Mouse (Mus musculus): ENCODE measurements at regions not wholly inside any gene's neighbourhood (a gene's known extent, or its start where the extent isn't known, plus 50 kb on each side); places are given as distances from the start of the nearest gene placed in this dataset.
A peak's percentile ranks its signal among the peaks of the same experiment; 100 is the strongest.

DNA sequence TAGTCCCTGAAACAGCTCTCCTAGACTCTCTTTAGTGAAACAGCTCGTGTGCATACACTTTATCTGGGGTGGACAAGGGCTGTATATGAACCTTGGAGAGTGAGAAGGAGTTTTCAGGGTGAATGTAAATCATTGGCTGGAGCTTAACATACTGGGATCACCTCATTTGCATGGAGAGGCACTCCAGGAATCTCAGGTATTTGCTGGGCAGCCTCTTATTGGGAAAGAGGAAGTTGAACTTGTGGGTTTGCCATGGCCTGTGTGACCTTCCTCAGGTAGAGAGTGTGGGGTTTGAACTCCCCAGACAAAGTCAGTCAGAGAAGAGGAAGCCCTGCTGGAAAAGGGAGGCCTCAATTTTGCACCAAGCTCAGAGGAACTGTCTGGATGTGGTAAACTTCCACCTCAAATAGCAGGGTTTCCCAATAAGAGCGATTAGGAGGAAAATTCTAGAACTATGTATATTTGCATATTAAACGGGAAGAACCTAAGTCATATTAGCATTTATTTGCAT, 177.3 kb downstream of the Ktn1 start:
- Histone ChIP-seq H3K4me2 (no peak overlapping the region), H3K9ac (replicated peaks) (no peak overlapping the region), H3K4me3 (replicated peaks) (no peak overlapping the region), H3K27me3 (no peaks in the 10 kb centered on the region), H3K36me3 (no peaks in the 10 kb centered on the region), H3K9me3 (no peaks in the 10 kb centered on the region), H3K4me1 (replicated peaks) (0 out of 2 replicates have a peak, but pooled peaks cover 4% of the 10 kb centered on the region), H3K27ac (no peak overlapping the region)
- no peak for ATAC-seq (ENCODE audit: insufficient number of reproducible peaks, insufficient read depth, low FRiP score, low TSS enrichment, low read depth)
- 78% methylated on average over 3 of the region's 3 CpGs for WGBS

DNA sequence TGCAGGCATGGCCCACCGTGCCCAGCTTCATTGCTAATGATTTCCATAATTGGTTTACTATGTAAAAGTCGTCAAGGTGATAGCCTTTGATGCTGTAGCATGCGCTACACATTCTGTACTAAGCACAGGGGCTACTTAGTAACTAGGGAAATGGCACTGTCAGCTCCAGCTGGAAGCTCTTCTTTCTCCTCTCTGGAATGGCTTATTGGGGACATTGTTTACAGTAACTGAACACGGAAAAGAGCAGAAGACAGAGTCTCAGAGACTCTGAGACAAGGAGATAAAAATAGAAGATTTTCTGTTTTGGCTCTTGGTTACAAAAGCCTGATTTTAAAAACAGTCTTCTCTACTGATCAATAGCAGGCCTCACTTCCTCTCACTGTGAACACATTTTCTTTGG, 178.3 kb downstream of the Ktn1 start:
- no peaks in the 10 kb centered on the region for H3K36me3 ChIP-seq
- H3K27me3 ChIP-seq: no peaks in the 10 kb centered on the region
- H3K9me3 ChIP-seq: no peaks in the 10 kb centered on the region
- no peak overlapping the region for H3K9ac ChIP-seq (replicated peaks)
- 67% methylated on average over 4 of the region's 4 CpGs for WGBS
- no peak overlapping the region for H3K27ac ChIP-seq
- no peaks in the 10 kb centered on the region for H3K4me1 ChIP-seq (replicated peaks)
- no peak overlapping the region for H3K4me2 ChIP-seq
- H3K4me3 ChIP-seq (replicated peaks): no peak overlapping the region
- no peak for ATAC-seq (ENCODE audit: insufficient number of reproducible peaks, insufficient read depth, low FRiP score, low TSS enrichment, low read depth)

DNA sequence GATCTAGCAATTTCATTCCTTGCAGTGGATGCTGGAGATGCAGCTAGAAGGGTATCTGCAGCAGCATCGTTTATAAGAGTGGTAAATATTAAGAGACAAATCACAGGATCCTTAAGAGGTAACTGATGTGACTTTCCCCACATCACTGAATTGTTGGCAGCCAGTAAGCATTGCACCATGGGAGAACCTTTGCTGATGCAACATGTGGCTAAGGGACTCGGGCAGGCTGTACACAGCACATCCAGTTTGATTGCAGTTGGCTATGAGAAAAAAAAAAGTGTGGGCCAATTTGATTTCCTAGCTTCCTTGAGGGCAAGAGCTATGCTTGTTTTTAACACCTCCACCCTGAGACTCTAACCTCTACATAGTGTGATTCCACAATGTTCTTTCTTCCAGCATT, 179.4 kb downstream of the Ktn1 start:
- ATAC-seq (ENCODE audit: insufficient number of reproducible peaks, insufficient read depth, low FRiP score, low TSS enrichment, low read depth): no peak
- no peak overlapping the region for H3K9ac ChIP-seq (replicated peaks)
- 76% methylated on average over 2 of the region's 2 CpGs for WGBS
- H3K4me1 ChIP-seq (replicated peaks): no peaks in the 10 kb centered on the region
- H3K36me3 ChIP-seq: no peaks in the 10 kb centered on the region
- no peaks in the 10 kb centered on the region for H3K9me3 ChIP-seq
- H3K4me3 ChIP-seq (replicated peaks): no peak overlapping the region
- H3K27ac ChIP-seq: no peak overlapping the region
- H3K4me2 ChIP-seq: no peak overlapping the region
- H3K27me3 ChIP-seq: no peaks in the 10 kb centered on the region

DNA sequence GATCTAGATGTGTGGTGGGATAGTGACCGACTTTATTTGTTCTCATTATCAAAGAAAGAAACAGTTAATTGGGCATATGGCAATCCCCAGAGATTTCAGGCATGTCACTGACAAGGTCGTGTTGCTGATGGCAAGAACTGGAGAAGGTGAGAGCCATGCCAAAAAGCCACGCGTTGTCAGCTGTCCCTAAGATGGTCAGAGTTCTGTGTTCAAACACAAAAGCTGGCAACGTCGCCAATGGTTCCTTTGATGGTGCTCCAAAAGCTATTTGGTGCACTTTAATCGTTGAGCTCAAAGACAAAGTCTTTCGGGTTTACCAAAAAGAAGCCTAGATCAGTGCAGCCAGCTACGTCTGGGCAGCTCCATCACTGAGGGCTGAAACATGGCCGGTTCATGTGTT, 185.4 kb downstream of the Ktn1 start:
- H3K27ac ChIP-seq: no peak overlapping the region
- H3K36me3 ChIP-seq: no peaks in the 10 kb centered on the region
- no peaks in the 10 kb centered on the region for H3K27me3 ChIP-seq
- H3K9ac ChIP-seq (replicated peaks): no peak overlapping the region
- no peak overlapping the region for H3K4me2 ChIP-seq
- 0 out of 2 replicates have a peak, but pooled peaks cover 8% of the 10 kb centered on the region for H3K4me1 ChIP-seq (replicated peaks)
- no peaks in the 10 kb centered on the region for H3K9me3 ChIP-seq
- no peak overlapping the region for H3K4me3 ChIP-seq (replicated peaks)
- 86% methylated on average over 10 of the region's 10 CpGs for WGBS
- no peak for ATAC-seq (ENCODE audit: insufficient number of reproducible peaks, insufficient read depth, low FRiP score, low TSS enrichment, low read depth)

DNA sequence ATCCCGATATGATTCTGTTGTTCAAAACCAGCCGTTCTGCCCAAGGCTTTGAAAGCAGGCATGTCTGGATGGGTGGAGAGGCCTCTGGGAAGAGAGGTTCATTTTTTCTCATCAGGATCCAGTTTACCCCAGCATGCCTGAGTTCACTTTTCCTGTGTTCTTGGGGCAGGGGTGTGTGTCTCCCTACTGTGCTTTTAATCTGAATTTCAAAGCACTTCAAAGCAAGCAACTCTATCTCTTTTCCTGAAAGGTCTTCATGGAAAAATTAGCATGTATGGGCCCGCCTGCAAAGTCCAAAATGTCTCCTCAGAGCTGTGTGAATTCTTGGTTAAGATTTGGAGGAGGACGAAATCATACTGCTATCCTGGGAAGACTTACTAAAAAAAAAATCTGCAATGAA, 187.2 kb downstream of the Ktn1 start:
- Histone ChIP-seq H3K27ac (no peak overlapping the region), H3K4me1 (replicated peaks) (peaks cover 21% of the 10 kb centered on the region), H3K27me3 (no peaks in the 10 kb centered on the region), H3K4me2 (no peak overlapping the region), H3K9ac (replicated peaks) (no peak overlapping the region), H3K4me3 (replicated peaks) (no peak overlapping the region), H3K9me3 (no peaks in the 10 kb centered on the region), H3K36me3 (no peaks in the 10 kb centered on the region)
- ATAC-seq (ENCODE audit: insufficient number of reproducible peaks, insufficient read depth, low FRiP score, low TSS enrichment, low read depth): no peak
- 82% methylated on average over 4 of the region's 4 CpGs for WGBS

DNA sequence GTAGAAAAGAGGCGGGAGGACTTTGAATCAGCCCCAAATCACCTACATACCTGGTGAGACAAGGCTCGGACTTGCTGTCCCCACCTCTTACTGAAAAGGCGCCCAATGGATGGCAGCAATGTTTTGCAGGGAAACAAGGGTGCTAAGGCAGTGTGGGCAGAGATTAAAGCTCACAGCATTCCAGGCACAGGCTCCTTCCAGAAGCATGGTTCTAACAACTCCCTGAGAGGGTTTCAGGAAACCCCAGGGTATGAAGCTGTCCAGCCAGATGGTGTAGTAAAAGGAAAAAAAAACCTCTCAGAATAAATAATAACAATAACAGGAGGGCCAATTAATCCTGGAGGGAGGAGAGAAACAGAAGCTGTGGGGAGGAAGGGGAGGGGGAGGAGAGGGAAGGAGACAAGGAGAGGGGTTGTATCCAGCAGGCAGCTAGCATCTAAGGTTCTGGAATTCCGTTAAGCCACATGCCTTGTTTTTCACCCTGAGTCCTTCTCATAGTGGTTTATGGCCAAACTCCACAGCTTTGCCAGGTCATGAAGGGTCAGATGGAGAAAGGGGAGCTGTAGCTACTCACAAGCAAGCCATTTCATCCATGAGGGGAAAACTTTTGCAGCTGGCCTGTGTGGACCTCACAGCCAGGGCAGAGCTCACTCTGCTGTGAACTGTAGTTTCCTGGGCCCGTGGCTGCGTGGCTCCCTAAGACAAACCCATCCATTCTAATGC, 191.4 kb downstream of the Ktn1 start:
- no peaks in the 10 kb centered on the region for H3K9me3 ChIP-seq
- H3K9ac ChIP-seq (replicated peaks): no peak overlapping the region
- ATAC-seq (ENCODE audit: insufficient number of reproducible peaks, insufficient read depth, low FRiP score, low TSS enrichment, low read depth): no peak

DNA sequence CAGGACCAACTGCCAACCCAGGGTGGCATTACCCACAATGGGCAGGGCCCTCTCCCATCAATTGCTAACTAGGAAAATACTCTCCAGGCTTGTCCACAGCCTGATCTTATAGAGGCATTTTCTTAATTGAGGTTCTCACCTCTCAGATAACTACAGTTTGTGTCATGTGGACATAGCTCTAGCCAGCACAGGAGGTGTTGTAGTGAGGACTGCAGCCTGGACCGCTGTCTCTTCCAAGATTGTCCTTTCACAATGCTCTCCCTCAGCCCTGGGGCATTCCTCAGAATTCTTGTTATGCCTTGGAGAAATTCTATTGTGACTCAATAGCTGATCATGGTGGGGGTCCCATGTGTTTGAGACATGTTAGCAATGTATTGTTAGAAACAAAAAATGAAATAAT, 196.1 kb downstream of the Ktn1 start:
- Histone ChIP-seq H3K4me1 (replicated peaks) (peaks cover 8% of the 10 kb centered on the region), H3K27me3 (no peaks in the 10 kb centered on the region), H3K9me3 (no peaks in the 10 kb centered on the region), H3K27ac (no peak overlapping the region), H3K36me3 (no peaks in the 10 kb centered on the region), H3K4me2 (no peak overlapping the region), H3K9ac (replicated peaks) (no peak overlapping the region), H3K4me3 (replicated peaks) (no peak overlapping the region)
- 91% methylated on average over 1 of the region's 1 CpGs for WGBS
- no peak for ATAC-seq (ENCODE audit: insufficient number of reproducible peaks, insufficient read depth, low FRiP score, low TSS enrichment, low read depth)

More for the DNA sequence above, 191.4 kb downstream of the Ktn1 start:
- Histone ChIP-seq H3K27me3 (no peaks in the 10 kb centered on the region), H3K4me1 (replicated peaks) (peaks cover 21% of the 10 kb centered on the region), H3K4me3 (replicated peaks) (no peak overlapping the region), H3K4me2 (no peak overlapping the region), H3K27ac (peak overlapping the region; percentile 81), H3K36me3 (no peaks in the 10 kb centered on the region)
- WGBS: 36% methylated on average over 6 of the region's 6 CpGs

DNA sequence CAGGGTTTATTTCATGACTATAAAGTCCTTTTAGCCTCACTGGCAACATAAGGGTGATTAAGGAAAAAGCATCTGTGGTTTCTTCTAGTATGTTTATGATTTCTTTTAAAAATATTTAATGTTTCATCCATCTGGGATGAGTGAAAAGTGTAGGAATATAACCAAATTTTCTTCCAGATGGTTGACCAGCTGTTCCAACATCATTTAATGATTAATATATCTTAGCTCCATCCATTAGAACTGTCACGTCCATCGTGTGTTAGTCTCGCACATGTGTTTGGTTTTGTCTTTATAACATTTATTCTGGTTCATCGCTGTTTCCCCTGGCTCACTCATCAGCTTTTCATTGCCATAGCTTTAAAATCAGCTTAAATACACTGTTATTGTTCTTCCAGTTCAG, 200.6 kb downstream of the Ktn1 start:
- Histone ChIP-seq H3K4me1 (replicated peaks) (no peaks in the 10 kb centered on the region), H3K9me3 (no peaks in the 10 kb centered on the region), H3K27ac (no peak overlapping the region), H3K9ac (replicated peaks) (no peak overlapping the region), H3K27me3 (no peaks in the 10 kb centered on the region), H3K4me3 (replicated peaks) (no peak overlapping the region), H3K36me3 (no peaks in the 10 kb centered on the region), H3K4me2 (no peak overlapping the region)
- 70% methylated on average over 4 of the region's 4 CpGs for WGBS
- ATAC-seq (ENCODE audit: insufficient number of reproducible peaks, insufficient read depth, low FRiP score, low TSS enrichment, low read depth): no peak

DNA sequence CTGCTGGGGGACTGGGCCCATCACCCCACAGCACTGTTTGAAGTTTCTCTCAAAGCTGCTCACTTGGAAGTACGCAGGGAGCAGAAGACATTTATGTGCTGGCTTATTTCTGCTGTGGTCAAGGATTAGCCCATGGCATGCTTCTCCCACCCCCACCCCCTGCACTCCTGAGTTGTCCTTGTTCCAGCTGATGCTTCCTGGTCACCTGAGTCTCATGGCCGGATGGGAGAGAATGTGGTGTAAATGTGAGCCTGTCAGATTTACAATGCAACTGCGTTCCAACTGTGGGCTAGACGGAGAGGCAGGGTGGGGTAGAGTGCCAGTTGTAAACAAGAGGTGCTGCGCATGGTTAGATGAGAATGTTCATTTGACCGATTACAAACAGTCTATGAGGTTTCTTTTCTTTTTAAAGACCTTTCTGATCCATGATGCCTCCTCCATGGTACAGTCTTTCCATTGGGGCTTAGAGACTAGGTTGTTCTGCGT, 208.1 kb downstream of the Ktn1 start:
- 60% methylated on average over 7 of the region's 7 CpGs for WGBS
- H3K4me1 ChIP-seq (replicated peaks): 0 out of 2 replicates have a peak, but pooled peaks cover 7% of the 10 kb centered on the region
- no peaks in the 10 kb centered on the region for H3K36me3 ChIP-seq
- no peak for ATAC-seq (ENCODE audit: insufficient number of reproducible peaks, insufficient read depth, low FRiP score, low TSS enrichment, low read depth)
- no peaks in the 10 kb centered on the region for H3K27me3 ChIP-seq
- H3K4me2 ChIP-seq: no peak overlapping the region
- H3K27ac ChIP-seq: no peak overlapping the region
- no peak overlapping the region for H3K4me3 ChIP-seq (replicated peaks)
- no peak overlapping the region for H3K9ac ChIP-seq (replicated peaks)
- no peaks in the 10 kb centered on the region for H3K9me3 ChIP-seq

DNA sequence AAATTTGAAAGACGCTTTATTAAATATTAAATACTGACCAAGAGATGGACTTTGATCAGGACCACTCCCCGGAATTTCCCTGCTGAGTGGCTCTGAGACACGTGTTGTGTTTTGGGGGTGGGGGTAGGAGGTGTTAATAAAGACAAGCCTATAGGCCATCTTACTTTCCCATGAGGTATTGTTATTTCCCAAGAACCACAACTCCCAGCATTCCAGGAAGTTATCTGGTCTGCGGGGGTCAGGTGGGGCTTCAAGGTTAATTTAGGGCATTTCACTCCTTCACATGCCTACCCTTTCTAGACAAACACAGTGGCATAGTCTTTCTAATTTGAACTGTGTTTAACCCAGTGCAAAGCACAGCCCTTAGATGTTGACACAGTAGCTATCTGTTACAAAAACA, 209.0 kb downstream of the Ktn1 start:
- Histone ChIP-seq H3K9me3 (no peaks in the 10 kb centered on the region), H3K36me3 (no peaks in the 10 kb centered on the region), H3K4me3 (replicated peaks) (no peak overlapping the region), H3K9ac (replicated peaks) (no peak overlapping the region), H3K4me1 (replicated peaks) (0 out of 2 replicates have a peak, but pooled peaks cover 7% of the 10 kb centered on the region), H3K27ac (no peak overlapping the region), H3K27me3 (no peaks in the 10 kb centered on the region), H3K4me2 (no peak overlapping the region)
- no peak for ATAC-seq (ENCODE audit: insufficient number of reproducible peaks, insufficient read depth, low FRiP score, low TSS enrichment, low read depth)
- WGBS: 76% methylated on average over 4 of the region's 4 CpGs

DNA sequence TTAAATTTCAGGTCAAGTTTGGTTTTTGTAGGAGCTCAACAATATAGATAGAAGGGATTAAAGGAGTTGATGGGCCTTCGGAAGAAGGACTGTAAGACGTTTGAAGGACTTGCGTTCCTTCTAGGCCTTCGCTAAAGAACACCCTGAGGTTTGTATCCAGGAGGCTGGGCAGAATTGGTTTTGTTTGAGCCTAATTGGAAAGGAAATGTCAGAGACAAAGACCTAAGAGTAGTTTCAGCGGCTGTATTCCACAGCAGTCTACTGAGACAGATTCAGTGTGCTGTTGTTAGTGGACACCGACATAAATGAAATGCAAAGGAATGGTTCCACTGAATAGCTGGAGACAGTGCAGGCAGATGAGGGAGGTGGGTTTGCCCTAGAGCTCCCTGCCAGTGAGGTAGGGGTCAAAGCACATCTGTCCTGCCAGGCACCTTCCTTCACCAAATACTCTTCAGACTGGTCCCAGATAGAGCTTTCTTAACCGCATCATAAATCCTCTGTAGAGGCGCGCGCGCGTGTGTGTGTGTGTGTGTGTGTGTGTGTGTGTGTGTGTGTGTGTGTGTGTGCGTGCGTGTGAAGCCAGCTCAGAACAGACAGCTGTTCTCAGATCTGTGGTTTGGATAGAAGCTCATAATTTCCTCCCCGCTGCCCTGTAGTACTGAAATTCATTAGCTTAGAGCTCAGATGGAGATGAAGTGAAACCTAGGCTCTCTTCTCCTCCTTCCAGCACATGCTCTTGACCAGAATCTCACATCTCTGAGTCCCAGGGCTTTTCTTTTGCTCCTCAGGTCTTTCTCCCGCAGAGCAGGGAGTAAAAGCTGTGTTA, 209.7 kb downstream of the Ktn1 start:
- ATAC-seq (ENCODE audit: insufficient number of reproducible peaks, insufficient read depth, low FRiP score, low TSS enrichment, low read depth): 0 out of 2 replicates have a peak, but pooled peaks have one; percentile 31
- H3K27ac ChIP-seq: no peak overlapping the region
- H3K27me3 ChIP-seq: no peaks in the 10 kb centered on the region
- 77% methylated on average over 16 of the region's 16 CpGs for WGBS
- no peaks in the 10 kb centered on the region for H3K36me3 ChIP-seq
- H3K4me1 ChIP-seq (replicated peaks): 0 out of 2 replicates have a peak, but pooled peaks cover 8% of the 10 kb centered on the region
- no peaks in the 10 kb centered on the region for H3K9me3 ChIP-seq
- H3K4me3 ChIP-seq (replicated peaks): no peak overlapping the region
- no peak overlapping the region for H3K9ac ChIP-seq (replicated peaks)
- no peak overlapping the region for H3K4me2 ChIP-seq

All from limb, embryonic 12.5 days (tissue).